Mouse (Mus musculus): ENCODE results near the gene Skint8. TPM values are rescaled to one million over a fixed set of nuclear protein-coding genes. Genes with fewer than 3 reads are reported as not detected.
A peak's percentile ranks its signal among the peaks of the same experiment; 100 is the strongest.
"Not testable (repeated sequence)": the region's sequence is repeated elsewhere in the genome, so short reads cannot be mapped to it uniquely, and the experiment has no call there.

Skint8 gene
- total RNA-seq (2017), result not detected in 2 replicates

GRCm38 (mm10) chr4:111919092-111919491 is at the start of gene Skint8:
TSS of gene Skint8 (plus strand) at chr4:111919392.
- ATAC-seq (replicated peaks in 1 of 2; ENCODE audit: insufficient read depth in 1 of 2, low FRiP score in 2 of 2, low TSS enrichment in 1 of 2, low read depth in 1 of 2, poor library complexity in 2 of 2, severe bottlenecking in 2 of 2), result no peak

- peak in 1 of 2 experiments; percentile 42; a peak in 1 of 4 replicates for ATAC-seq (replicated peaks in 1 of 2; ENCODE audit: insufficient read depth in 1 of 2, low FRiP score in 2 of 2, low TSS enrichment in 1 of 2, low read depth in 1 of 2, poor library complexity in 2 of 2, severe bottlenecking in 2 of 2)
These were observed 38.9 kb upstream of the Skint8 start for GRCm38 (mm10) chr4:111880112-111880875.

DNA sequence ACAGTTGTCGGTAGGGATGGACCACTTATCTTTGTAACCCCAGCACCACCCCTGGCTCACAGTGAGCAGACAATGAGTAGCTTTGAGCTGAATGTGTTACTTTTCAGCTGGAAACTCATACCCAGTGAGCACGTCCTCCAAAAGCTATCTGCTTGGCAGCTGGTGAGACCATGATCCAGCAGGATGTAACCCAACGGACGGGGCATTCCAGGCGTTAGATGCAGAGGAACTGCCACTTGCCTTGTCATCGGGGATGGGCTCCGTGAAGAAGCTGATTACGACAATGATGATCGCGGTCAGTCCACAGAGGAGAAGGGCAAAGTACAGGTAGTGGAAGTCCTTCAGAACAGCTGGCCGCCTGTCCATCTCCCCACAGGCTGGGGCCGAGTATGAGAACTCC is 35.6 kb upstream of the Skint8 start:
- ATAC-seq (replicated peaks in 1 of 2; ENCODE audit: insufficient read depth in 1 of 2, low FRiP score in 2 of 2, low TSS enrichment in 1 of 2, low read depth in 1 of 2, poor library complexity in 2 of 2, severe bottlenecking in 2 of 2), result no peak

DNA sequence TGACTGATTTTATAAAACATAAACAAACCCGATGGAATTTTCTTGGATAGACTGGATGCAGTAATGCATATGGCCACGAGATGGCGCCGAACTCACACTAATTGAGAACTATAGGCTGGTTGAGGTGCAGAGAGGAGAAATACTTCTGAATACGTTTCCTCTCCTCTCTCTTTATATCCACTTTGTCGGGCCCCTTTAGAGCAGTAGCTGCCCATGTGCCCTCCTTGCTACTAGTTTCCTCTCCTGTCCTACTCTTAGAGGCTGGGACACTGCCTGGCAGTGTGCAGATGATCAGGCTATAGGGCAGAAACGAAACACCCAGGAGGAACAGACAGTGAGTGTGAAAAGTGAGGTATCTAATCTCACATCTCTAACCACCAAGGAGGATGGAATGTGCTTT is 33.2 kb upstream of the Skint8 start:
- ATAC-seq (replicated peaks in 1 of 2; ENCODE audit: insufficient read depth in 1 of 2, low FRiP score in 2 of 2, low TSS enrichment in 1 of 2, low read depth in 1 of 2, poor library complexity in 2 of 2, severe bottlenecking in 2 of 2), result peak; percentile 80 to 86

- ATAC-seq (replicated peaks in 1 of 2; ENCODE audit: insufficient read depth in 1 of 2, low FRiP score in 2 of 2, low TSS enrichment in 1 of 2, low read depth in 1 of 2, poor library complexity in 2 of 2, severe bottlenecking in 2 of 2), result peak; percentile 74 to 84
These were observed 32.6 kb upstream of the Skint8 start for GRCm38 (mm10) chr4:111886607-111887006.

DNA sequence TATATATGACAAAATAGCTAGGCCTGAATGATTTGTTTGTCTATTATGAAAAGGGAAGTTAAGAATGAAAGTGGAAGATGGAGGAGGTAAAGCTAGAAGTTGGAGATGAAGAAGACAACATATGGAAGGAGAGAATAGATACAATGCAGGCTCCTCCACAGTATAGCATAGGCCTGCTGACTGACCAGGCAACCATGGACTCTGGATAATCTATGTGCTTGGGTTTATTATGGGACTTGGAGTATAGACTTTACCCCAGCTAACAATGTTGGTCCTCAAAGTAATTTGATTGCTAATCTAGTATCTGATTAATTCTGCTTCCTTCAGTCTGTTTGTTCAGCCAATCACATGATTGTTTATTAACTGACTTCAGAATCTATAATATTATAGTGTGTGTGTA is 27.1 kb upstream of the Skint8 start:
- ATAC-seq (replicated peaks in 1 of 2; ENCODE audit: insufficient read depth in 1 of 2, low FRiP score in 2 of 2, low TSS enrichment in 1 of 2, low read depth in 1 of 2, poor library complexity in 2 of 2, severe bottlenecking in 2 of 2), result no peak

DNA sequence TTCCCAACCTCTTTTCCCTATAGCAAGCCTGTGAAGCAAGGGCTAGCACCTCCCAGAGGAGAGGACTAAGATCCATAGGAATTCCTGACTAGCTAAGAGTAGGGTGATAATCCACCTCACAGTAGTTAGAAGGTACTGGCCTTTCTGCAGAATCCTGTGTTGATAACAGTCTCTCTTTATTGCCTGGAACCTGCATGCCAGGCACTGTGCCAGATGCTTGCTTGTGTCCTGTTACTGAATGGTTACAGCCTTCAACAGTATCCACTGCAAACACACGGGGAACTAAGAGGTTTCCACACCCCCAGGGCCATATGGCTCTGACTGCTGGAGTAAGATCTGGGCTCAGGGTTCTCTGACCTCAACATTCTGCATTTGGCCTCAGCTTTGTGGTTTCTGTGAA is 21.4 kb upstream of the Skint8 start:
- peak; percentile 37 to 44; a peak in 2 of 4 replicates for ATAC-seq (replicated peaks in 1 of 2; ENCODE audit: insufficient read depth in 1 of 2, low FRiP score in 2 of 2, low TSS enrichment in 1 of 2, low read depth in 1 of 2, poor library complexity in 2 of 2, severe bottlenecking in 2 of 2)

DNA sequence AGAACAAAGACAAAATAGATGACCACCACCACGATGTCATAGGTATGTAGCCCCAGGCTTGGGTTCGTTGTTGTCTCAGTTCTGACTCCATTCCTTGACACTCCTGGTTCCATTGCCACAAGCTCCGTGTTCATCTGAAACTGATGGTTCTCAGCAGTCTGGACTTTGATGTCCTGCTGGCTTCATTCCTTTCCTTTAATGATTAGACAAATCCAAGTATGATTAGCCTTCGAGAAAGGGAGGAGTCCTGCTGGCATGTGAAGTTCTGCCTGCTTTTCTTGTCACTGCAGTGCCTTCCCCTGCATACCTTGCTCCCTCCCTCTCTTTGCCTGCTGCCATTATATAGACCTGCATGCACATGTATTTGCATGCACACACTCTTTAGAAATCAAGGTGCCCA is 20.6 kb upstream of the Skint8 start:
- no peak for ATAC-seq (replicated peaks in 1 of 2; ENCODE audit: insufficient read depth in 1 of 2, low FRiP score in 2 of 2, low TSS enrichment in 1 of 2, low read depth in 1 of 2, poor library complexity in 2 of 2, severe bottlenecking in 2 of 2)

DNA sequence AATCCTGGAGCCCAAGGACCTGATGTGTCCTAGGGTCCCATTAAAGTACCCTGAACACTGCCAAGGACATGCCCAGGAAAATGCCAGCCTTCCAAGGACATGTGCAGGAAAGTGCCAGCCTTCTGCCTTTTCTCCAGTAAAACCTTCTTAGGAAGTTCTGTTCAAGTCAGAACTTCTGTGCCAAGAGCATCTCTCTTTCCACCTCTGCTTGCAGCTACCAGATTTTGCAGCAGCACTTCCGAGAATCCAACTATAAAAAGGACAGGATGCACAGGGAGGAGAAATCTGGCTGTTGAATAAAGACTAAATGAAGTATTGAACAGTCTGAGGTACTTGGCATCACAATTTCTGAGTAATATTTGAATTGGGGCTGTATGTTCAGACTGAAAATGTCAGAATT is 18.7 kb upstream of the Skint8 start:
- ATAC-seq (replicated peaks in 1 of 2; ENCODE audit: insufficient read depth in 1 of 2, low FRiP score in 2 of 2, low TSS enrichment in 1 of 2, low read depth in 1 of 2, poor library complexity in 2 of 2, severe bottlenecking in 2 of 2), result not testable (repeated sequence)

DNA sequence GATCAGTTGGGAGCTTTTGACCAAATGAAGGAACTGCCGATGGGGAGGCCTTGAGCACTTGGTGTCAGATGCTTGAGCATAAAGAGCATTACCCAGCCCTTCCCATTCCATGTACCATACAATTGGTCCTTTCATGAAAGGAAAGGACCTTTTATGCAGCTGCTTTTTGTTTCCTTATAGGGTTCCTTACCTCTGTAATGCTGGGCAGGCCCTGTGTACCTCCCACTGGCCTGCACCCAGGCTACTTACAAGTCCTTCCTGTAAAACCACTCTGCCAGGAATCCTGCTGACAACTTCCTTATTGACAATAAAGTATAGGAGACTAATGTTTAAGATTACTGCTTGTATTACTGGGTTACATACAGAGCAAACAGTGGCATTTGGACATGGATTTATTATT is 17.7 kb upstream of the Skint8 start:
- no peak for ATAC-seq (replicated peaks in 1 of 2; ENCODE audit: insufficient read depth in 1 of 2, low FRiP score in 2 of 2, low TSS enrichment in 1 of 2, low read depth in 1 of 2, poor library complexity in 2 of 2, severe bottlenecking in 2 of 2)

GRCm38 (mm10) chr4:111902775-111903174 is 16.4 kb upstream of the Skint8 start, which contains the start of gene Slc5a9:
TSS of gene Slc5a9 (minus strand) at chr4:111902918.
- ATAC-seq (replicated peaks in 1 of 2; ENCODE audit: insufficient read depth in 1 of 2, low FRiP score in 2 of 2, low TSS enrichment in 1 of 2, low read depth in 1 of 2, poor library complexity in 2 of 2, severe bottlenecking in 2 of 2), result no peak

DNA sequence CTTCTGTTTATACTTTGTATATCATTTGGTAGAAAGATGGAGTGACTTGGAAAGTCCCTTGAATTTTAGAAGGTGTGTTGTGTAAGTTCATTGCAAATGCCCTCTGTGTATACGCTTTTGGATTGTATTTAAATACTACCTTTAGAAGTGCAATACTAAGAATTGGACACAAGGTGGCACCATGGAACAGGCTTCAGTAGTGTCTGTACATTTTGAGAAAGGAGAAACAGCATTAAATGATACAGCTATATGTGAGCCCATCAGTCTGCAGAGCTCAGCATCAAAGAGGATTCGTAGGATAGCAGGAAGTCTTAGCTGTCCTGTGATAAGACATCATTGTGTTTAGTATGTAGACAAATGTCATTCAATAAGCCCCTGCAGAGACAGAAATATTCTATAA is 11.3 kb upstream of the Skint8 start:
- peak; percentile 72 to 83 for ATAC-seq (replicated peaks in 1 of 2; ENCODE audit: insufficient read depth in 1 of 2, low FRiP score in 2 of 2, low TSS enrichment in 1 of 2, low read depth in 1 of 2, poor library complexity in 2 of 2, severe bottlenecking in 2 of 2)

- ATAC-seq (replicated peaks in 1 of 2; ENCODE audit: insufficient read depth in 1 of 2, low FRiP score in 2 of 2, low TSS enrichment in 1 of 2, low read depth in 1 of 2, poor library complexity in 2 of 2, severe bottlenecking in 2 of 2), result peak in 1 of 2 experiments; percentile 53; a peak in 1 of 4 replicates
These were observed 42.1 kb downstream of the Skint8 start for GRCm38 (mm10) chr4:111961309-111961708.

DNA sequence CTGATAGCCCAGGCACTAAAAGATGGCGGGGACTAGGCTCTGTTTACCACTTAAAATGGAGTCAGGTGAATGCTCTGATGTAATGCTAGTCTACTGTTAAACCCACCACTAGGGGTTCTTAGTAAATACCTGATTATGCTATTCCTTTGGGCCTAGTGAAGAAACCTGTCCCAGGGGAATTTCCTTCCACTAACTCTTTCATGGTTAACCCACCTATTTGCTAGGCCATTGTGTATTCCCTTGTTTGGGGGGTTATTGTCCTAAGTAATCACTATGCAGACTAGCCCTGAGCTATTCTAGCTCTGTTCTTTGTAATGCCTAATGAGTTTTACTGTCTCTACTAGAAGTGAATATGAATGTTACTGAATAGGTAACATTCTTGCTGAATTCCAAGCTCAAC is 44.0 kb downstream of the Skint8 start:
- not testable (repeated sequence) for ATAC-seq (replicated peaks in 1 of 2; ENCODE audit: insufficient read depth in 1 of 2, low FRiP score in 2 of 2, low TSS enrichment in 1 of 2, low read depth in 1 of 2, poor library complexity in 2 of 2, severe bottlenecking in 2 of 2)

GRCm38 (mm10) chr4:111963669-111964068 is 44.5 kb downstream of the Skint8 start:
- ATAC-seq (replicated peaks in 1 of 2; ENCODE audit: insufficient read depth in 1 of 2, low FRiP score in 2 of 2, low TSS enrichment in 1 of 2, low read depth in 1 of 2, poor library complexity in 2 of 2, severe bottlenecking in 2 of 2), result no peak

GRCm38 (mm10) chr4:111972623-111973022 is 53.4 kb downstream of the Skint8 start, which contains the start of gene Skint7:
TSS of gene Skint7 (plus strand) at chr4:111972923.
- no peak for ATAC-seq (replicated peaks in 1 of 2; ENCODE audit: insufficient read depth in 1 of 2, low FRiP score in 2 of 2, low TSS enrichment in 1 of 2, low read depth in 1 of 2, poor library complexity in 2 of 2, severe bottlenecking in 2 of 2)

Measured in hematopoietic stem cell, adult 5-6 weeks (primary cell).